Mouse (Mus musculus): ENCODE results near the gene Spock1.

DNA sequence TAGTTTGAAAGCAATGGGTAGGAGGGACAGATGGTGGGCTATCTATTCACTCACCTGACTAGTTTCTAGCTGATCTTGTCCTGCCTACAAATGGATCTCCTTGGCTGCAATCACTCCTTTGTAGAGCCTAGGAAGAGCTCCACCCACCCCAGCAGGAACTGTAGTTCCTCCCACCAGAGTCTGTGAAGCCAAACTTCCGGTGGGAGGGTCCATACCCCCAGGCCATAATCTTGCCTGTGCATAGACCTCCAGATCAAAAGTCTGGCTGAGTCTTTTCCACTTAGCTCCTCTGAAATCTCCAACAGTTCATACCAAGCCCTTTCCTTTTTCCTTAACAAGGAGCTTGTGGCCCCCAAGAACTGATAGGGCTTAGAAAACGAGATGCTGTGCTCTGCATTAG, 78.0 kb downstream of the Spock1 start:
- TF ChIP-seq CTCF (IDR thresholded peaks at IDR 0.05; ENCODE audit: low read depth) (no peak), EP300 (optimal IDR thresholded peaks at IDR 0.05) (no peak)

All from stomach, postnatal 0 days (tissue).